Mouse (Mus musculus): ENCODE measurements at regions not wholly inside any gene's neighbourhood (a gene's known extent, or its start where the extent isn't known, plus 50 kb on each side); places are given as distances from the start of the nearest gene placed in this dataset.
A peak's percentile ranks its signal among the peaks of the same experiment; 100 is the strongest.
"Not testable (repeated sequence)": the region's sequence is repeated elsewhere in the genome, so short reads cannot be mapped to it uniquely, and the experiment has no call there.

DNA sequence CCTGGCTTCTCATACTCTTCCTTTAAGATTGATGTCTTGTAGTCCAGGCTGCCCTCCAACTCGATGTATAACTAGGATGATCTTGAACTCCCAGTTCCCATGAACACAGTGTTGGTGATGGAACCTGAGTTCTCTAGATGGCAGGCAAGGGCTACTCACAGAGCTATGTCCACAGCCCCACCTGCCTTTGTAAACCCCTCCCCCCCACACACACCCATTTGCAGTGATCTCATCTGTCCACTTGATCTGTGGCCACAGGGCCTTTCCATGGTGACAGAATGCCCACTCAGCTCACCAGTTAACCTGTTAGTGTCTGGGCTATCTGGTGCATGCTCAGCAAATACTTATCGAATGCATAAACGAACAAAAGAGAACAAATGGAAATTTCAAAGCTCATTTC, 176.4 kb downstream of the Nucb2 start:
- DNase-seq (ENCODE audit: low spot score): no peak

DNA sequence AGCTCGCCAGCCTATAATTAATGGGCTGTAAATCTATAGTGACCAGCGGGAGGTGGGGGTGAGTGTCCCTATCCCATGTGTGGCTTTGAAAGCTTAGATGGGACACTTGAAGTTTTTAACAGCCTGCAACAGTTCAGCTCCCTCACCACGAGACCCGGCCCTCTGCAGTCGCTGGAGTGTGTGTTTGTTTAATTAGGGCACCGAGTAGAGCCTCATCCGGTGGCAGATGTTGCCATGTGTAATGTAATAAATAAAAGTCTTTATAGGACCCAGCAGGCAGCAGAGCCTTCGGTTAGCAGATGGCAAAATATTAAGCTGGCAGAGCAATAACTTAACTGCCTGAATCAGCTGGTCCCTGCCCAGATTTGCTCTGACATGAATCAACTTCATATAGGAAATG, 177.1 kb downstream of the Nucb2 start:
- no peak for DNase-seq (ENCODE audit: low spot score)

DNA sequence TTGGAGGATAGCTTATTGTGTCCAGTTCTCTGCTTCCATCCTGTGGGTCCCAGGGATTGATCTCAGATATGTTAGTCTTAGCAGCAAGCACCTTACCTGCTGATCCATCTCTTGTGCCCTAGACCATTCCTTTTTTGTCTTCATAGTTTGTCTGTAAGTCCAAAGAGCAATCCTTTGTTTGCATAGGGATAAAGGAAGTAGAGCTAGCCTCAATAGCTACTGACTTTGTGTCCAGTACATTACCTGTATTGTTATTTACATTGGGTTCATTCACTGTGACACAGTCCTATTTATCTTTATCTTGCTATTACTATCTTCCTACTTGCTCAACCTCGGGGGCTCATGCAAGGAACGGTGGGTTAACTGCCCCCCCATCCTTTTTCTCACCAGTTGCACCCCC, 196.2 kb downstream of the Nucb2 start:
- DNase-seq (ENCODE audit: low spot score): no peak

DNA sequence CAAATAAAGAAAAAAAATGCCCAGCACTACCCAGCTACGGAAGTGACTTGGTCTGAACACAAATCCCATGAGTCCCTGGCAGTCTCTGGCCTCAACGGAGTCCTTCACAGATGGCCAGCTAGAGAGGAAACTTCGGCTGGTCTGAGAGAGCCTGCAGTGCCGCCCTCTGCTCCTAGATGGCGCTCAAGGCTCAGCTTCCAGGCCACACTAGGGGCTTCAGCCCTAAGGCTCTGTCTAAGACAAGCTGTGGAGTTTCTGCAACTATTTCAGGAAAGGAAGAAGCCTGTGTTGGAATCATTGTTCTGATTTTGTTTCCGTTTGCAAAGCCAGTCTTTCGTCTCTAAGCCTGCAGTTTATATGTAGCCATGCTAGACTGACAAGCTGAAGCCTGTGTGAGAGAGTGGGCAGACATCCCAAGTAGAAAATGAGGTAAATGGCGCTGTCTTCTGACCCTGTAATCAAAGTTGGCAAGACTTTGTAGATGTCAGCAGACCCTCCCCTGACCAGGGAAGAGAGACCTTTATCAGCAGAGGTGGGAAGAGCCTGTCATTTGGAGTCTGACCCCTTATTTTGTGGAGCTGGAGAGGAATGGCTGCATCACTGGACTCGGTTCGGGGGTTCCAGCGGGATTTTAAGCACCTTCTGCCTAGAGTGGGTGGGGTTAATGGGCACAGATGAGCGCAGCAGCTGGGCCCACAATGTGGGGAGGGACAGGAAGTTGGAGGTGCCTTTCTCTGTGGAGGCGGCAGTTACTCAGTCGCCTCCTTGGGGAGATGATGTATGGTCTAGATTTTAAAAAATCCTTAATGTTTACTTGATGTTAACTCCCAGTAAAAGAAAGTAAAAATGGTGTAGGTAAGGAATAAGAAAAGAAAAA, 197.5 kb downstream of the Nucb2 start:
- peak; percentile 89 for DNase-seq (ENCODE audit: low spot score)

DNA sequence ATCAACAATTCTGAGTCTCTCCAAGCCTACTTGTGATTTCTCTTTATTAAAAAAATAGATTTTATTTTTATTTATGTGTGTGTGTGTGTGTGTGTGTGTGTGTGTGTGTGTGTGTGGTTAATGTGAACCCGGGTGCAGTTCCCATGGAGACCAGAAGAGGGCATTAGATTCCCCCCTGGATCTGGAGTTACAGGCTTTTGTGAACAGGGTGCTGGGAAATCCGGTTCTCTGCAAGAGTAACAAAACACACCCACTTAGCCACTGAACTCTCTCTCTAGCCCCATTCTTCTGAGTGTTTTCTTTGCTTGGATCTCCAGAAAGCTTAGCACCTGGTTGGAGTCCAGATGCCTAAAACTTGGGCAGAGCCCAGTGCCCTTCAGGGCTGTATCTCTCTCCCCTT, 198.4 kb downstream of the Nucb2 start:
- DNase-seq (ENCODE audit: low spot score): no peak

DNA sequence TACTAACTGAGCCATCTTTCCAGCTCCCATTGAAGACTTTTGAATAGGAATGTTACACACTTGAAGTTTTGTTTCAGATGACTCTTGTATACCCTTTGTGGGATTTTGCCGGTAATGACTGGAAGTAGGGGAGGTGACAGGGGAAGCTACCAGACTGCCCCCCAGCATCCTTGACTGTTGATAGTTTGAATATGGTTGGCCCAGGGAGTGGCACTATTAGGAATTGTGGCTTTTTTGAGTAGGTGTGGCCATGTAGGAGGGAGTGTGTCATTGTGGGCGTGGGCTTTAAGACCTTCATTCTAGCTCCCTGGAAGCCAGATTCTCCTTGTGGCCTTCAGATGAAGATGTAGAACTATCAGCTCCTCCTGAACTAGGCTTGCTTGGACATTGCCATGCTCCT, 207.4 kb downstream of the Nucb2 start:
- DNase-seq (ENCODE audit: low spot score): no peak

DNA sequence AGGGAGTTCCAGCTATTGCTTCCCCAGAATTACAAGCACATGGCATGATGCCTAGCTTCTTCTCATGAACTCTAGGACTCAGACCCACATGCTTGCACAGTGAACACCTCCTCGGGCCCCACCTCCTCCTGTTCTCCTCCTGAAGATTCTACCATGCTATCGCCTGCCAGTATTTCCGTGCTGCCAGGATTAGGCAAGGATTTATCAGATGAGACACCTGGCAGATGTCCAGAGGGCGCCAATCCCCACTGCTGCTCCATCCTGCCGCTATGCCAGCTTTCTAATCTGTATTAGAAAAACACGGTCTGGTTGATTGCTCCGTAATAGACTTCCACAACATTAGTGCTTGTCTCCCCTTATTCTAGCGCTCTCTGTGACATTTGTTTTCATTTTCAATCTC, 209.0 kb downstream of the Nucb2 start:
- no peak for DNase-seq (ENCODE audit: low spot score)

DNA sequence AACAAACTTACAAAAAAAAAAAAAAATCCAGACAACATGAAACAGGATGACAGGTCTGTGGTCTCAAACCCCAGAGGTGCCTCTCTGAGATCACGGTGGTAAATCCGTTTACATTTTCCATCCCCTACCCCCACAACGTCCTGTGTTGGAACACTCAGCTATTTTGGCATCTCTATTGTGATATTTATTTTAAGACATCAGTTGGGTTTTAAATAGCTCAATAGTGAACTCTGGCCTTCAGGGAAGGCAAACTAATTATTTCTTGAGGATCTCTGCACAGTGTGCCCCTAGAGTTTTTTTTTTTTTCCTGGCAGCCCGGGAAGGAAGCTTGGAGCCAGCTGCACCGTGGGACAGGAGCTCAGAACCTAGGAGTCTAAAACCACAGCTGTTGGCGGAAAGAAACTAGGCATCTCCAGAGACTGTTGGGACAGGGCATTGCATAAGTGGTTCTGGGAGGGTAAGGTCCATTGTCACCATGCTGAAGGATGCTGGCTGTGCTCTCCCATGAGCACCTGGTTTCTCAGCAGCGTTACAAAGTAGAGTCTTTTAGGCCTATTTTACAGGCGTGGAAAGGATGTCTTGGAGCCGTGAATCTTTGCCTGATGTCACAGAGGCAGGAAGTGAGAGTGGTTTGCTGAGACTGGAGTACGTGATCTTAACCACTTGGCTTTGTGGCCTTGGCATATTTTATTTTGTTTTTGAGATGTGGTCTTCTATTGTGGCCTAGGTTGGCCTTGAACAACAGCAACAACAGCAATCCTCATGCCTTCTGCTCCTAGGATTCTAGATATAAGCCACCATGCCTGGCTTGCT, 211.3 kb downstream of the Nucb2 start:
- DNase-seq (ENCODE audit: low spot score): no peak

DNA sequence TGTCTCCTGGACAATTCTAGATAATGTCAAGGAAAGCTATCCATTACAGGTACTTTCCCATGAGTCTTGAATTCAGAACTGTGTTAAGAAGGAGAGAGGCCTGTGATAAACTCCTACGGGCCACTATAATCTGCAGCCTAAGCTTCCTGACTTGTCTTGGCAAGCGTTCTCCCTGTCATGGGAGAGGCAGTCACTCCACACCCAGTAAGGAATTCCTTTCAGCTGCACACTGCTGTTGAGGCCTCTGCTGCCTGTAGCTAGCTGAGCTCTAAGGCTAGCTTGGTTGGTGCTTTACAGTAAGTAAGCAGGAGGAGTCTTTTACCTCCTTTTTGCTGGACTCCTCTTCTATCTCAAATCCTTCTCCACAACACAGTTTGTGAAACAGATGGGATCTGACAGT, 224.2 kb downstream of the Nucb2 start:
- DNase-seq (ENCODE audit: low spot score): no peak

DNA sequence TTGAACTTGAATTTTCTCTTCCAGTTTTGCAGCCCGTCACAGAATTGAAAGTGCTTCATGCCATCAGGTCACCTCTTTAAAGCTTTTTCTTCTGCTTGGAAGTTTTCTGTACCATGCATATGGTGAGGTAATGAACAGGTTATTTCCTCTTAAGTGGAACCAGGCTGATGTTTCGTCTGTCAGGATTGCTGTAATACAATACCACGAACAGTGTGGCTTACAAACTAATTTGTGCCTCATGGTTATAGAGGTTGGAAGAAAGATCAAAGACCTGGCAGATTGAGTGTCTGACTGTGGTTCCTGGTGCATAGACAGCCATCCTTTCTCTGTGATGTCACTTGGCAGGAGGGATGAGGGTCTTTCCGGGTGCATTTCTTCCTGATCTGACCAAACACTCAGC, 225.6 kb downstream of the Nucb2 start:
- no peak for DNase-seq (ENCODE audit: low spot score)

DNA sequence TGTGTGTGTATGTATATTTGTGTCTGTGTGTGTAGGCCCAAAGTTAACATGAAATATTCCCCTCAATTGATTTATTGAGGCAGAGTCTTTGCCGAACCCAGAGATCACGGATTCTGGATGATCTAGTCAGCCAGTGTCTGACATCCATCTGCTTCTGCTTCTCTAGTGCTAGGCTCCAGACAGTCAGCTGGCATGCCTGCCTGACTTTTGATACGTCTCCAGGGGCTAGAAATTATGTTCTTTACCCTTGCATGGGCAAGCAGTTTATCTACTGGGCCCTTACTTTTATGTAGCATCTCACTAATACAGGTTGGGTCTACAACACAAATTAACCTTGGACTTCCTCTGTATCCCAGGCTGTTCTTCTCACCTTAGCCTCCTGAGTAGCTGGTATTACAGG, 231.5 kb downstream of the Nucb2 start:
- no peak for DNase-seq (ENCODE audit: low spot score)

DNA sequence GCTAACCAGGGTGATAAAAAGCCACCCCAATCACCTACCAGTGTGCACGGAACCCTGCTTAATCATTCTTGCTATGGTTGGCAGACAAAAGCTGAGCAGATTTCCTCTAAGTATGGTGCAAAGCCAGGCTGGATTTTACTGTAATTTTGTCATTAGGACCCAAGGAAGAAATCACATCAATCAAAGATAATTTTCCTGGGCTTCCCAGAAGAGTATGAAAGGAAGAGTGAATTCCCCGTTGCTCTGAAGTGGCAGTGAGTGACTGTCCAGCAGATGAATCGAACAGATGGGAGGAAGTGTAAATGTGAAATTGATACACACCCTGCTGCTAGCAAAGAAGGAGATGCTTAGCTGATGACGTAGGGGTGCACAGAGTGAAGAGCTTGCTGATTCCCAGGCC, 232.2 kb downstream of the Nucb2 start:
- no peak for DNase-seq (ENCODE audit: low spot score)

DNA sequence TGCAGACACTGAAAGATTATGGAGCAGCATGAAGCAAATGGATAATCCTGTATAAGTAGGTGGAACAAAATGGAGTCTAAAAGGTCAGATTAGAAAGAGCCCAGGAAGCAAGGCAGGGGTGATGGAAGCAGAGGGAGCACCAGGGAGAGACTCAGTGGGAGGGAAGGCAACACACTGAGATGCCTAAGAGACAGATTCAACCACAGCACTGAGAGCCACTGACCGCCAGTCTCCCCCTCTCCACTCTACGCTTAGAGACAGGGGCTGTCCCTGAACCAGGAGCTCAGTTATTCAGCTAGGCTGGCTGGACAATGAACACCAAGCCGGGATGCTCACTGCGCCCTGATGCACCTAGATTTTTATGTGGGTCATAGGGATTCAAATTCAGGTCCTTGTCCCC, 233.8 kb downstream of the Nucb2 start:
- no peak for DNase-seq (ENCODE audit: low spot score)

DNA sequence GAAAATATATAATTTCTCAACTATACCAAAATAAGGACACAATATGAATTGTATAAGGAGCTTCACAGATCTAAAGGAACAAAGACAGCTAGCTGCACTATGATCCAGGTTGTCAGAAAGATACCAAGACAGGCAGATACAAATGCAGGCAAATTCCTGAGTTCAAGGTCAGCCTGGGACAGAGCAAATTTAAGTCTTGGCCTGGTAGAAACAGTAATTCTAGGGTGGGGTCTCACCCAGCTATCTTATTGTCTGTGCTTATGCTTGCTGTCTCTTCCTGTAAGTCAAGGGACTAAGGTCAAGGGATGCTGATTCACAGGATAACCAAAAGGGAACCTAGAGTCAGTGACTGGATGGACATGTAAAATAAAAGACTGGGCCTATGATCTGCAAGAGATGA, 250.4 kb downstream of the Nucb2 start:
- DNase-seq (ENCODE audit: low spot score): no peak

DNA sequence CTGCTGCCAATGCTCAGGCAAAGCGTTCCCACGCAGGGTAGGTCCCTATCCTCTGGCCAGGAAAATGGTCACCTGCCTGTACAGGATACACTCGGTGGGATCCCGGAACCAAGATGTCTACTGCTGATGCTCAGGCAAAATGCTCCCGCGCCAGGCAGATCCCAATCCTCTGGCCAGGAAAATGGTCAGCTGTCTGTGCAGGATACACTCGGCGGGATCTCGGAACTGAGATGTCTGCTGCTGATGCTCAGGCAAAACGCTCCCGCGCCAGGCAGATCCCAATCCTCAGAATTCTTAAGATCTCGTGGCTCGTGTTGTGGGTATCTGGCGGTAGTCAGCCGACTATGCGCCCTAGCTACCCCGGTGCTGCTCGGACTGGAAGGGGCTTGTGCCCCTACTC, 288.0 kb downstream of the Nucb2 start:
- DNase-seq (ENCODE audit: low spot score): not testable (repeated sequence)

DNA sequence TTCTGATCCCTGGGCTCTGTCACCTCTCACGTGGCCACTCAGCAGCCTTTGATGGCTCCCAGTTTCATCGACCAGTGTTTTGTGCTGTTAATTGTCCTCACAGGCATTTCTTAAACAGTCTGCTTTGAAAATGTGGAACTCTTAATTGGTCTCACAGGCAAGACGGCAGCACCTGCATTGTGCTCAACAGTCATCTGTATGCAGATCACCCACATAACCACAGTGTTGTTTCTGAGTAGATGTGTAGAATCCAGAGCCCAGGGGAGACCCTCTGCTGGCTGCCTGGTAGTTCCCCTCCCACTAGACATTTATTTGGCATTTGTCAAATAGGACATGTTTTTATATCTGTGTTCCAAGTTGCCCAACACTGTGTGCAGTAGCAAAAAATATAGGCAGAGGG, 304.3 kb downstream of the Nucb2 start:
- no peak for DNase-seq (ENCODE audit: low spot score)

DNA sequence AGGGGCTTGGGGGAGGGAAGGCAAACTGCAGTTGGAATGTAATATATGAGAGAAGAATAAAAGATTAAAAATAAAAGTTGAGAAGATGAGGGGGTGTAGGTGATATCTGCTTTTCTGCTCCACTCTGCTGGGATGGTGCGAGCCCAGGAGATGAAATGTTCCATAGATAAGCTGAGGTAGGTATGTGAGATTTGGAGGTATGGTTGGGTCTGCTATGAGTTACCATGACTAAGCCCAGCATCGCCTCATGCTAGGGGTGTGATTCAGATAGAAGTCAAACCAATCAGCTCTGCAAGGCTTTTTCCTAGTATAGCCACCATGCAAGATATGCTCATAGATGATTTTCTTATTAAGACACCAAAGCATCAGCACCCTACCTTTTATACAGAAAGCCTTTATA, 312.3 kb downstream of the Nucb2 start:
- DNase-seq (ENCODE audit: low spot score): no peak

DNA sequence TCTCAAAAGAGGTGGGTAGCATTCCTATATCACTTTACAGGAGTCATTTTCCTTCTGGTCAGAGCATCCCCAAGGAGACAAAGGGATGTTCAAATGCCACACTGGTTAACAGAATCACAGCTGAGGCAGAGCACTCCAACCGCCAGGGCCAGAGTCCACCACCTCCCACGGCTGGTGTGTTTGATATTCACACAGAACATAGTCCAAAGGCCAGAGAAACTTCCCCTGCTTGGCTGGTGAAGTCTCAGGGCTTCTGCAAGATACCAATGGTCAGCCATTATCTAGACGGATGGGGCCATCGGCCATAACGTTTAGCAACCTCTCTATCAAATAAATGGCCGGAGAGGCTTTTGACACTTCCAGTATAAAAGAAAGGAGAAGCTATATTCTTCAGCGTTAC, 313.8 kb downstream of the Nucb2 start:
- DNase-seq (ENCODE audit: low spot score): no peak

DNA sequence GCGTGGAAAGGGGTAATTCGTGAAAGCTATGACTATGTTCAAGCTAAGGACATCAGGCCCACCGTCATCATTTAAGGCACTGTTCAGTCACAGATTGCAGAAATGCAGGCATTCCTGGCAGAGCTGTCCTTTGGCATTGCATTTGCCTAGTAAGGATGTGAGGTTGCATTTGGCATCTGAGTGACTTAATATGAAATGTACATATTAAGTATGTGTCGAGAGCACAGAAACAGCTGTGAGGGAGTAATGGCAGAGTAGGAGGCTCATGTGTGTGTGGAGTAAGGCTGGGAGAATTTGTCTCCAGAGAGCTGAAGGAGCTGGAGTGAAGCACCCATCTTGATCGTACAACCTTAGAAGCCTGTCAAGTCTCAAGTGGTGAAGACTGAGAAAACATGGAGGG, 316.4 kb downstream of the Nucb2 start:
- DNase-seq (ENCODE audit: low spot score): no peak

DNA sequence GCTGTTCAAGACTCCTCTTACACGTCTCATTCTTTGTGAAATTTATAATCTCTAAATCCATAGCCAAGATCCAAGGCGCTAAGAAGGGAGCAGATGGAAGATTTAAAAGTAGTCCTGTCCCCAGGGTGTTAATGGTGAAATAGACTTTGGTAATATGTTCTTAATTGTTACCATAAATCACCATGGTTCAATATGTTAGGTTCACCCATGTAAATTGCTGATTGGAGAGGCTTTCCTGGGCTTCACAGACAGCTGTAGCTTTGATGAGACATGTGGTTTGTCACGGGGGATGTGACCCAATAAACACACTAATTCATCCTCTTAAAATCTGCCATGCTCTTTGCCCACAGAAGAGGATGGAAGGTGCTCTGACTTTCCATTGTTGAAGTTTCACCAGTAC, 338.7 kb downstream of the Nucb2 start:
- no peak for DNase-seq (ENCODE audit: low spot score)

DNA sequence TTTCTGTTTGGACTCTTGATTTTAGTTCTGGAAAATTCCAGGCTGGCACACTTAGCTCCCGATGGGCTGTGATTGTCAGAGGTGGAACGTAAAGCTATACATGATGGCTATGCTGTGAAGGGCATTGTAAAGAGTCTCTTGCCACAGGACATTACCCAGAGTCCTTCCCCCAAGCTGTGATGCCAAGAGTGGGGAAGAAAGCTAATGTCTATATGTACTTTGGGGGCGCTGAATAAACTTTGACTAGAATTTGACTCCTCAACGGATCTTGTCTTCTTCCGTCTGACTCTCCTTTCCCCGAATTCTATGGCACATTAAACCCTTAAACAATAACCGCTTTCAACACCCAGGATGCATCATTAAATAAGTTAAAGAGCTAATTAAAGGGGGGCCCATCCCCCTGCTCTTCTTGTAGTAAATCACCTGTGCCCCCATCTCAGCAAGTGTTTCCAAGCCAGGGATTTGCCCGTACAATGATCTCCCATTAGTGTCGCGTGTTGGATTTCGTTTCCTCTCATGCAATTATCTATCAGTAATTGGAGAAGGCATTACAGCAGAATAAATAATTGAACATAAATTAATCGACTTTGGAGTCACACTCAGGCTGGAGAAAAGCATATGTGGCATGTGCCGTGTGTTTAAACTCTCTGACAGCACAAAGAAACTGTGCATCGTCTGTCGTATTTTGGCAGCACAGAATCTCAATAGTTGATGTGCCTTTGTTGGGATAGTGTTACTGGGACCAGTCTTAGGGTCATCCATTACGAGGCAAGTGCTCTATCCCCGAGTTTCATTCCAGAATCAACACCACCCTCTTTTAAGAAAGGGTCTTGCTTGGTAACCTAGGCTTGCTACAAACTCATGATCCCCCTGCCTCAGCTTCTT, 343.9 kb downstream of the Nucb2 start:
- no peak for DNase-seq (ENCODE audit: low spot score)

DNA sequence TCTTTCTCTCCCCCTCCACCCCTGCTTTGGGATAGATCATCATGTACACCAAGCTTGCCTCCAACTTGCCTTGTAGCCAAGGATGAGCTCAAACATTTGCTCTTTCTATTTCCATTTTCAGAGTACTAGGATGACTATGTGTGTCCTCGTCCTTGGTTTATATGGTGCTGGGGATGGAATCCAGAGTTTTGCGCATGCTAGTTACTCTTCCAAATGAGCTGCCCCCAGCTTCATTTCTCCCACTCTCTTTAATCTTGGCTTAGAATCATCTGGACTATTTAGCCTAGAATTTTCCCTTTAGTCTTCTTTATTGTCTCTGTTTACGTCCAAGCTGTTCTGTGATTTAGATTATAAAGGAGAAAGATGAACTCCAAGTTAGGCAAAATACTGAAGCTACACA, 349.2 kb downstream of the Nucb2 start:
- DNase-seq (ENCODE audit: low spot score): no peak

DNA sequence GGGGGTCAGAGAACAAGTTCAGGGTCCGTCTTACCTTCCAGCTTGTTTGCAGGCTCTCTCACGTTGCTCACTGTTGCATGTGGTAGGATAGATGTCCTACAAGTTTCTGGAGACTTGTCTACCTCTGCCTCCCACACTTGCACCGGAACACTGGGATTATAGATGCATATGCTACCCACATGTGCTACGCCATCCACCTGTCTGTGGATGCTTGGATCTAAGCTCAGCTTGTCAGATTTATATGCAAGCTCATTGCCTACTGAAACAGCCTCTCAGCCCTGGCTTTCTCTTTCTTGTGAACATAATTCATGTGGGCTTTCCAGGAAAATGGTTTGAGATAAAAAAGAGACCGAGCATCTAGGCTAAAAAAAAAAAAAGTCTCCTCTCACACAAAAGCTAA, 353.0 kb downstream of the Nucb2 start:
- DNase-seq (ENCODE audit: low spot score): no peak
